Mouse (Mus musculus) inflammation-experienced regulatory T-cells, adult 6 months (primary cell): ENCODE measurements around the gene Mad2l1bp. TPM values are rescaled to one million over a fixed set of nuclear protein-coding genes. Genes with fewer than 3 reads are reported as not detected.

Source experiments
- ATAC-seq: one replicate; pipeline ENCODE4 v1.8.0; 2017
- polyA plus RNA-seq, 3 experiments: library from polyadenylated mRNA; unstranded; fragments of 100-300 nt; shearing (Covaris generic); gene quantifications; one replicate each; pipeline ENCODE4 v1.2.1; 2017

Mad2l1bp gene
- polyA plus RNA-seq, result 10 to 100 TPM; 47.3 to 55.4 (median 53.1) TPM

DNA sequence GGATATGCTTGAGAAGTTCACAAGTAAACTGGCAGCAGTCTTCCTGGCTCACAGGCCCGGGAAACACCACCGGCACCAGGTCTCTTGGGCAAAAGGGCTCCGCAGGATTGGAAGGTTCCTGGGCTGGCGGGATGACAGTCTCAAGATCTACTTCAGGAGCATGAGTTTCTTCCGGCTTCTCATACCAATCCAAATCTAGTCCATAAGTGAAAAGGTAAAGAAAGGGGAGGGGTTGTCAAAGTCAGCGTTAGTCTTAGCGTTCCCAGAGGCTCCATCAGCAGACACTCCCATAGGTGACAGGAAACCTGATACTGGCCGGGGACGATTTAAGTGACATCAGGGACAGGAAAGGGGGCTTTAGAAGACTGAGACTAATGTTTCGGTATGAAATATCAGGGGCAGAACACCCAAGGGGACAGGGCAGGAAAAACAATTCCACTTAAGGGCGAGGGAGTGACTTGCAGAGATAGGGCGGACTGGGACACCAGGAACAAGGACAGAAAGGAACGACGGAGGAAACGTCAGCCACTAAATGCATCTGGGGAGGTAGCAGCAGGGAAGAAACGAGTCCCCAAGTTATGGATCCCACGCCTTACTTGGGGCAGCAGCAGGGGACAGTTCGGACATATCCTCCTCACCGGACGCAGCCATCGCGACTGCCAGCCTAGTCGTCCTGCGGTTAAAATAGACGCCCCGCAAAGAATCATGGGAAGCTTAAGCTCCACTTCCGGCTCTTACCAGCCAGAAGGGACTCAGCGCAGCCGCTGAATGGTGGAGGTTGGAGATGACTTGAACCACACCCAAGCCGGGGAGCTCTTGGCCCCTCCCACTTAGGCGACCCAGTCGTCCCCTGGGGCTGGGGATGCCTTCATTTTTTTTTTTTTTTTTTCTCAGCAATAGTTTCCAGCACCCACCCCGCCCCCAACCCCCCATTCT is at the start of gene Mad2l1bp:
Gene Mad2l1bp, minus strand, starts transcription at position 707 of the 936 bp plus-strand sequence.
- peak; percentile 96 for ATAC-seq

DNA sequence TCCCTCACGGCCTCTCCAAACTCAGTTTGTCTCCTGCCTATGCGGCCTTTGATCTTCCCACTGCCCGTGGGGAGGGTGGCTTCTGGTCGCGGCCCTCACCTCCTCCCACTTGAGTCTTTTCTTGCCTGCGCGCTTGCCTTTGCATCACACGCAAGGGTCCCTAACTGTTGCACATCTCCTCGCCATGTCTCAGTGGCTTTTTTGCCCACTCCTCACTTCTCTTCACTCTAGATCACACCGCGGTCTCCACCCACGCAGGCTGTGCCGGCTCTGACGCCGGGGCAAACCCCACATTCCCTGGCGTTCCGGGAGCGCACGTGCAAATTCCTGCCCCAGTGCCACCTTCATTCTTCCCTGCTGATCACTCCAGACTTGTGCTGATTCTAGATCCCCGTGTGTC is 49.7 kb upstream of the Mad2l1bp start:
- peak; percentile 53 for ATAC-seq

DNA sequence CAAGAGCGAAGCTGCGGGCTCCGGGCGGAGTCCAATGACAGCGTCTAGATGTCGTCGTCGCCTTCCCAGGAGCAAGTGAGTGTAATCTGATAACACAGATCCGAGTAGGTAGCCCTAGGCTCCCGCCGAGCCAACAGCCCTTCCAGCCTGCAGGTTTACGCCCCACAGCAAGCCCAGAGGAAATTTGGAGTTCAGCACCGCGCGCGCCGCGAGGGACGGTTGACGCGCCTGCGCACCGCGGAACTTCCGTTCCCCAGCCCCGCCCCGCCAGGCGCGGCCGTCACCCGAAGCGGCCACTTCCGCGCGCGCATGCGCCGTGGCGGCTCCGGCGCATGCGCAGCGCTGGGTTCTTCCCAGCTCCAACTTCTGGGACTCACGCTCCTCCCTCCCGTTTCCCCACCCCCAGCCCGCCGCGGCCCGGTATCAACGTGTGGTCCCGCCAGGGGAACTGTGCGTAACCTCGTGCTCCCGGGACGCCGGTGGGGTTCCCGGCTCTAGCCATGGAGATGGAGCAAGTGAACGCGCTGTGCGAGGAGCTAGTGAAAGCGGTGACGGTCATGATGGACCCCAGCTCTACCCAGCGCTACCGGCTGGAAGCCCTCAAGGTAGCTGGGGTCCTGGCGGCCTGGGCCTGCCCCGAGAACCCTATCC is 49.2 kb upstream of the Mad2l1bp start, which contains the start of the genes Polh and Xpo5:
Gene Polh, minus strand, starts transcription at position 225 of the 651 bp plus-strand sequence.
Gene Xpo5, plus strand, starts transcription at position 362 of the 651 bp plus-strand sequence.
- peak; percentile 84 for ATAC-seq

DNA sequence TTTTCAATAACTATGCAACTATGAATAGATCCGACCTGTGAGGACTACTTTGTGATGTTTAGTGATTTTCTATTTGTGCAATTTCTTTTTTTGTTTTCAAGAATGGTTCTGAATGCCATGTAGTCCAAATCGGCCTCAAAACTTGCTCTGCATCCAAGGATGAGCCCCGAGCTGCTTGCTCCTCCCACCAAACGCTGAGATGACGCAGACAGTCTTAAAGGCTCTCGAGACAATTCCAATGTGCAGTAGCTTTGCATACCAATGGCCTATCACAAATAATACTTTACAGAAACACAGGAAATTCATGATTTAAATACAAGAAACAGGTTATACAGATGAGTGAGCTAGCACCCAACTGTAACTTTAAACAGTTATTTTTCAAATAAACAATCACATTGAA is 47.8 kb upstream of the Mad2l1bp start:
- ATAC-seq, result no peak

DNA sequence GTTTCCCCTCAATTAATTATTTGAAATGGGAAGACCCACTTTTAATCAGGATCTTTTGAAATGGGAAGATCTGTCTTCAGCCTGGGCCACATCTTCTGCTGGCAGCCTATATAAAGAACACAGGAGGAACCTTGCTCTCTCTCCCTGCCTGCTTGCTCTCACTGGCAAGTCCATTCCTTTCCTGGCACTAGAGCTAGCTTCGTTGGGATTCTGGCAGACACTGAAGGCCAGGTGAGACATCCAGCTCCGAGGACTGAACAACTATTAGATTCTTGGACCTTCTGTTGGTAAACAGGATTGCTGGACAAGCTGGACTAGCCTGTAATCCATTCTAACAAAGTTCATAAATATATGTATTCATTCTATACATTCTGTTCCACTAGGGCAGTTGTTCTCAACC is 35.5 kb upstream of the Mad2l1bp start:
- no peak for ATAC-seq

DNA sequence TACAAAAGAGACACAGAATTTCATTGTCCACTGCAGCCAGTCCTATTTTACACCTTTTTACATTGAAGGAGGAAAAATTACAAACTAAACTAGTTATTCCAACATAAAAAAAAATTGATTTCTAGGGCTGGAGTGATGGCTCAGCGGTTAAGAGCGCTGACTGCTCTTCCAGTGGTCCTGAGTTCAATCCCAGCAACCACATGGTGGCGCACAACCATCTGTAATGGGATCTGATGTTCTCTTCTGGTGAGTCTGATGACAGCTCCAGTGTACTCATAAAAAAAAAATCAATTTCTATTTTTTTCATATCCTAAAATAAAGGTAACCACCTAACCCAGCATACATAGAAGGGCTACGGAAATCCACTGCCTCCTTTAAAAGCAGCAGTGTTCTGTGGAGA is 28.9 kb upstream of the Mad2l1bp start:
- ATAC-seq, result no peak

DNA sequence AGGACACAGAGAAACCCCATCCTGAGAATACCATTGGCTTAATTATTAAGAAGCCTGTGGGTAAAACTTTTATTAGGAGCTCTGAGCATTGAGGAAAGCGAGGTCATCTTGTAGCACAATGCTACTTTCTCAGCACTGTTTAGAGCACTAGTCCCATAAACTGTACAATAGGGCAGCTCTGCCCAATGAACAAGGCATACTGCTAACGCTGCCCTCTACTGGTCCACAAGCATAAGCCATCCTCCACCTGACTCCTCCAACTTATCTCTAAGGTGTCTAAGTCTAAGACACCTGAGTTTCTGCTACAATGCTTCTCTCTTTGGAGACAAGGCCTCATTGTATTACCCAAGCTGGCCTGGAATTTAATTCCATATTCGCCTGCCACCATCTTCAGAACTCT is 17.2 kb upstream of the Mad2l1bp start:
- ATAC-seq, result peak; percentile 80

DNA sequence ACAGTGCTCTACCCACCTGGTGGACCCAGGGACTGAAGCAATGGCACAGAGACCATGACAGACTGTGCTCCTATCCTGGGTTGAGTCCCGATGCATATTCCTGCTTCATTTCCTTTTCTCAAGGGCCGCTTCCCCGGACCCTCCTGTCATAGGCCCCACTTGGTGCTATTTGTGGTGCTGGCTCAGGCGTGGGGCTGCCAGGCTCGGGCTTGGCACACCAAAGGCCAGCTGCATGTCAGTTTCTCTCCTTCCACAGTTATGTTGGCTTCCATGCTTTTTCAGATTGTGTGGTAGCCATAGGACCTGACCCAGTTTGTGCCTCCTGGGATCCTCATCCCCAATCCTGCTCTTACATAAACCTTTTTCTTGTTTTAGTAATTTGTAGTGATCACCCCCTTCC is 15.4 kb upstream of the Mad2l1bp start:
- no peak for ATAC-seq

DNA sequence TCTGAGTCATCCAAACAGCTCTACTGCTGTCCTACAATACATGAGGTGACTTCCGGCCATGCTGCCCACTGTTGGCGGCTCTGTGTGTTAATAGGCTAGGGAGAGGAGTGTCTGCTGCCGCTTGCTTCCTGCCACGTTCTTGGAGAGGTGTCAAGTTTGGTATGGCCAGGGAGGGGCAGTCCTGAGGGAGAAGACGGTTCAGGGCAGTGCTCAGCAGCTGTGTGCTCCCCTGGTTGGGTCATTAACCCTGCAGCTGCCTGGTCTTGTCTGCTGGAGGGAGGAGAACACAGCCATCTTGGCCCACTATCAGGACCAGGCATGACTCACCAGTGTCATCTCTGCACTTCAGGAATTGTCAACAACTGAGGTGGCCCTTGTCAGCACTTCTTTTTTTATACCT is 15.0 kb upstream of the Mad2l1bp start:
- no peak for ATAC-seq

DNA sequence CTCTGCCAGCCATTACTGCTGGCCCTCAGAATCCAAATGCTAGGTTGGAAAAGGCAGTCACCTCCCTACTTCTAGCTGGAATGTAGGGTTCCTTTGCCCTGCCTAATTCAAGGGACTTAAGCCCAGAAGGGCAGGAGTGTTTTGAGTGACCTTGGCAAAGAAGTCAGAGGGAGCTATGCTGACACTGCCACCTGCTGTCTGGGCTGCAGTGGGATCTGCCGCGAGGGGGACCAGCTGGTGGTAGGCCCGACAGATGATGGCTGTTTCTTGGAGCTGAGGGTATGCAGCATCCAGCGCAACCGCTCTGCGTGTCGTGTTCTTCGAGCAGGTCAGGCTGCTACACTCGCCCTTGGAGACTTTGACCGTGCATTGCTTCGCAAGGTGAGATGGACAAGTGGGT is 13.7 kb upstream of the Mad2l1bp start:
- ATAC-seq, result no peak

DNA sequence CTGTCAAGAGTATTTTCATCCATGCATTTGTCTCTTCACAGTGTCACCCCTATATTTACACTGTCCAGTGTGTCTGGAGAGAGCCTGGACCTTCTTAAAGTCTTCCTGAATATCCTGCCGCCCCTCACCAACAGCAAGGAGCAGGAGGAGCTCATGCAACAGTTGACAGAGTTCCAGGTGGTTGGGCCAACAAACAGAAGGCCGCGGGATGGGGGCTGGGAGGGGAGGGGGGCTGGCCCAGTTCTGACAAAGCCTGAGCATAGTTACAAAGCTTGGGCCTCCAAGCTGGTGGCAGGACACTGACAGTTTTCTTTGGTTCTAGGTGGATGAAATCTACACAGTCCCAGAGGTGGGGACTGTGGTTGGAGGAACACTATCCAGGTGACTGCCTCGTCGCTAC is 12.9 kb upstream of the Mad2l1bp start:
- ATAC-seq, result no peak

DNA sequence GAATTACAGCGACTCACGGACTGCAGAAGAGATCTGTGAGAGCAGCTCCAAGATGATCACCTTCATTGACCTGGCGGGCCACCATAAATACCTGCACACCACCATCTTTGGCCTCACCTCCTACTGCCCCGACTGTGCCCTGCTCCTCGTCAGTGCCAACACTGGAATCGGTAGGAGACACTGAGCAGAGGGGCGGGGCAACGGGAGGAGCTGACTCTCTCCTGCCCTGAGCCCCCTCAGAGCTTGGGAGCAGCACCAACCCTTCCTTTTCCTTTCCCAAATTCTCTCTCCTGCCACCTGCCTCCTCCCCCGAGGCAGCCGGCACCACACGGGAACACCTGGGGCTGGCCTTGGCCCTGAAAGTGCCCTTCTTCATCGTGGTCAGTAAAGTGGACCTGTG is 12.1 kb upstream of the Mad2l1bp start:
- no peak for ATAC-seq

DNA sequence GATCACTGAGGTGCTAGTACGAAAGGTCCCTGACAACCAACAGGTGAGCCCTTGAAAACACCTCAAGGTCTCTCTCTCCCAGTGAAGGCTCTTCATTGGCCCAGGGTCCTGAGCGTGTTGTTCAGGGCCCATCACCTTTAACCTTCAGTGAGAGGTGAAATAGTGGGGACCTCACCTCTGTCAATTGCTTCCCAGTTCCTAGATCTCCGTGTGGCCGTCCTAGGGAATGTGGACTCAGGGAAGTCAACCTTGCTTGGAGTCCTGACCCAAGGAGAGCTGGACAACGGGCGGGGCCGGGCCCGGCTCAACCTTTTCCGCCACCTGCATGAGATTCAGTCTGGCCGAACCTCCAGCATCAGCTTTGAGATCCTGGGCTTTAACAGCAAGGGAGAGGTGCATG is 11.4 kb upstream of the Mad2l1bp start:
- ATAC-seq, result no peak

DNA sequence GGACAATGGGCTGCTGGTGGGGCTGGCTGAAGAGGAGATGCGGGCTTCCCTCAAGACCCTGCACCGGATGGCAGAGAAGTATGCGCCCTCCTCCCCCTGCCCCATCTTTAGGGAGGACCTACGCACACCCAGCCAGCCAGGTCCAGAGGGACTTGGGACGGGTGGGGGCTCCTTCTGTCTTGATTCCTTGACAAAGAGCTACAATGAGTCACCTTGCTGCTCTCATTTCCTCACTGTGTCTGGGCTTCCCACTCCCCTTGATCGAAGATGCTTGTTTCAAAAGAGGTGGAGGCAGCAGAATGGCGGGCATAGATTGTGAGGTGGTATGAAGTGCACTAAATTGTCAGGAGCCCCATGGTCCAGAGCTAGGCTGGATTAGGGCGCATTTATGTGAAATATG is 10.9 kb upstream of the Mad2l1bp start:
- no peak for ATAC-seq

DNA sequence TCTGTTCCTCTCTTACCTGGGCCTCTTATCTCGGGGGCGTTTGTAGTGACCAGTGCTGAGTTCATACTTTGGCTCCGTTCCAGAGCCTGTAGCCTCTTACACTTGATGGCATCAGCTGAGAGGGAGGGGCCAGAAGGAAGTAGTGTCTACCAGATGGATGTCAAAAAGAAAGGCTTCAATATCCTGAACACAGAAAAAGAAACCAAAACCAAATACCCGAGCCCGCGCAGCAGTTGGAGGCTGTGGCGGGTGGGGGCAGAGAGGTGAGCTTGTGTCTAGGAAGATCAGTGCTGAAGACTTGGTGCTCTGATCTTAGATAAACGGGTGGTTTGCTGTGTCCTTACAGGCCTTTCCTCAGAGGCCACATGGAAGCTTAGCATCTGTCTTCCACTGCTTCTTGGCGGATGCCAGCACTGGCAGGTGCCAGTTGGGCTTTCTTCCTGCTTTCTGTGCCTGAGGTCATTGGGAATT is 9.6 kb upstream of the Mad2l1bp start:
- peak; percentile 56 for ATAC-seq

DNA sequence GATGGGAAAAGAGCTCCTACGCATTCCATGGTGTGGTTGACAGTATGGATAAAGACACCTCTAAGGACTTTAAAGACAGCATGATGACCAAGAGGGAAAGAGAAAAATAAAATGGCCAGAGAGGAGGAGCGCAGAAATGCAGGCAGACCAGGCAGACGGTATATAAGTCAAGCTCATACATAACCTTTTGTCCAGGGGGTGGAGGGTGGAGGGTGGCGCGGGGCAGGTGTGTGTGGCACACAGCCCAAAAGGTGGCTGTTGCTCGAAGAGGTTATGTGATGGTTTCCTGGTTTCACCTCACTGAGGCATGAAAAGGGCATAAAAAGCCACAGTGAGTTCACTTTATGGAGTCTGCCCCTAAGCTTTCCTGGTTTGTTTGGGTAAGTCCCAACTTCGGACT is 9.2 kb upstream of the Mad2l1bp start:
- ATAC-seq, result no peak

DNA sequence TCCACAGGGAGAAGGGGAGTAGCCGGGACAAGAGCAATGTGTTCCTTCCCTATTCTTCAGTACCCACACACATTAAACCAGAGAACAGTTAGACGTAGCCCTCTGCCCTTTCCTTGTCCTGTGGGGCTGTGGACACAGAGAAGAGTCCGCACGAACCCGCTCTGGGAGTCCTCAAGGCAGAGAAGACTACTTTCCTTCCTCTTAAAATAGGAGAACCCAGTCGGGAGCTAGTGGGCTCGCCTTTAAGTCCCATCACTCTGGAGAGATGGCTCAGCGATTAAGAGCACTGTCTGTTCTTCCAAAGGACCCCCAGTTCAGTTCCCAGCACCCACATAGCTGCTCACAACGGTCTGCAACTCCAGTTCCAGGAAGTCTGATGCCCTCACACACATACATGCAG is 8.4 kb upstream of the Mad2l1bp start:
- no peak for ATAC-seq

DNA sequence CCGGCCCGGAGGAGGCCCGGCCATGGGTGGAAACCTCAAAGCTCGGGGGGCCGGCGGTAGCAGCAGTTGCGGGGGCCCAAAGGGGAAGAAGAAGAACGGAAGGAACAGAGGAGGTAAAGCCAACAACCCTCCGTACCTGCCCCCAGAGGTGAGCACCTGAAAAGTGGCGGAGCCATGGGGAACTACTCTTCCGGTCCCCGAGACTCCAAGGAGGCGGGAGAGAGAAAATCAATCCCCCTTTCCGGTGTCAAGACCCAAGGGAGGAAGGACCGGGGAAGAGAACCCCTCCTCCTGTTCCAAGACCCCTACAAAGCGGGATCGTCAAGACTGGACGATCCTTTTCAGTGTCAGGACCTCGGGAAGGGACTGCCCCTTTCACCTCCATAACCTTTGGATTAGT is 7.8 kb upstream of the Mad2l1bp start:
- ATAC-seq, result no peak

DNA sequence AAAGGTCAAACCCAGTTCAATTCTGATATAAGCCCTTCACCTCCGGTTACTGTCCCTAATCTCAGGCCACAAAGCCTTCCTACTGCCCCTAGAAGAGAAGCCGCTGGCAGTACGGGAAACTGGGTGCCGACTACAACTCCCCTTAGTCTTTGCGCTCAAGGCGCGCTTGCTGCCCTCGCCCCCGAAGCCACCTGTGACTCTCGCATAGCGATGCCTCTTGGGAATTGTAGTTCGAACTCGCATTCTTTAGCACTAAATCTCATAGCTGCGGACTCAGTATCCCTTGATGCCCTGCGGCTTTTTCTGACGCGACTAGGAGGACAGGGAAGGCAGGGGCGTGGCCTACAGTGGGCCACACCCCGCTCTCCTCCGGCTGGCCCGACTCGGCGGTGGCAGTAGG is 7.3 kb upstream of the Mad2l1bp start, which contains the start of gene Gtpbp2:
Gene Gtpbp2, plus strand, starts transcription at position 347 of the 400 bp plus-strand sequence.
- ATAC-seq, result peak; percentile 88

DNA sequence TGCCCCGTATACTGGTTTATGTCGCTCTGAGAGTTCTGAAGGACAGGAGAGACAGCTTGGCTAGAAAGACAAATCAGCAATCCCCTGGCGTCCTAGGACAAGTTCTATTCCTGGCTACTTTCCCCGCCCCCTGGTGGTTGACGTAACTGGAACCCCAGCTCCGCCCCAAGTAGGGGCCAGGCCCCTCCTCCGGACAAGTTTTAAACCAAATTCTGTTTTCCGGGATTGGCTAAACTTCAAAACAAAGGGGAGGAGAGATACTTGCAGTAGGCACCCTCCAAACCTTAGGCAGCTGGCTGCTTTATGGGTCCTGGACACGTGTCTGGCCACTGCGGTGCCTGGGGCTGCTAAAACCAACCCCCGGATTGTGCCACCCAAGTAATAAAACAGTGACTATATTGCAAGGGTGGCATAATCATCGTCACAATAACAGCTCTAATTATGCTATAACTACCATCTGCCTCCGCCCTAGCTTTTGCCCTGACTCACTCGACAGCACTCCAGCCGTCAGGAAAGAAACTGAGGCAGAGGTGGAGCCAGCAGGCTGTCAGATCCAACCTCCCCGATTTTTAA is 6.8 kb upstream of the Mad2l1bp start:
- peak; percentile 52 for ATAC-seq

DNA sequence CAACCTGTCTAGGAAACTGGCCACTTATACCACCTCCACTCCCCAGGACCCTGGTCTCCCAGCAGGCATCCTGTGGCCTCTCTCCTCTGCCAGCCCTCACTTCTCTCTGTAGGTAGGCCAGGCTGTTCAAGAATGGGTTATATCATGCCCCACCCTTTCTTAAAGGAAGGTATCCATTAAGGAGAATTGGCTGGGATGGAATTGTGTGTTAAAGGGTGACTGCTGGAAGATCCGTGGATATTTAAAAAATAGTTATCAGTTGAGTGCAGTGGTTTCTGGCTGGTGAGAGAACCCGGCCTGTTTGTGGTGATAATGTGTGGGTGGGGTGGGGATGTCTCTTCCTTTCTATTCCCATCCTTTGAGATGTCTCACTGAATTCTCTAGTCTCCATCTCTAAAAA is 5.9 kb upstream of the Mad2l1bp start:
- no peak for ATAC-seq

DNA sequence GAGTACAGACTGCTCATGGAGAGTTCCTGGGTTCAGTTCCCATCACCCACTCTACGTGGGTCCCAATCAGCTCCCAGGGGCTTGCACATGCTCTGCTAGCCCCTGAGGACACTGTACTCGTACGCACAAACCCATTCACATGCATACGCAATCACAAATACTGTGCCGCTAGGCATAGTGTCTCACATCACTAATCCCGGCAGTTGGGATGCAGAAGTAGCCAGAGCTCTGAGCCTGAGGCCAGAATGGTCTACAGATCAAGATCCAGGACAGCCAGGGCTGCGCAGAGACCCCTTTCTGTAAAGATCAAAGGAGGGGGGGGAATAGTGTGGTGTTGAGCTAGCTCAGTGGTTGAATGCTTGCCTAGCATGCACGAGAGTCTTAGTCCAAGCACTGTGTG is 3.8 kb upstream of the Mad2l1bp start:
- no peak for ATAC-seq

DNA sequence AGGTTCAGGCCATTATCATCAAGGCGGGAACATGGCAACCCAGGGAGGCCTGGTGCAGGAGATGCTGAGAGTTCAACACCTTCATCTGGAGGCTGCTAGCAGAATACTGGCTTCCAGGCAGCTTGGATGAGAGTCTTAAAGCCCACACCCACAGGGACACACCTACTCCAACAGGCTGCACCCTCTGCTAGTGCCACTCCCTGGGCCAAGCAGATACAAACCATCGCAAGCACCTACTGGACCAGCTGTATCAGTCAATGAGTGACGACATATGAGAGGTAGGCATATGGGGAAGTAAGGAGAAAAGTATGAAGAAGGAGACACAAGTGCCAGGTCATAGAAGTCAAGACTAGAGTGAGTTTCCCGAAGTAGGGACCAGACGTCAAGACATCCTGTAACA is 3.3 kb upstream of the Mad2l1bp start:
- no peak for ATAC-seq
